Mouse (Mus musculus) liver, postnatal 0 days (tissue): ENCODE measurements around the gene Trim9.

Source experiments
- CTCF ChIP-seq: sonication (generic); IDR thresholded peaks from 2 replicates; pipeline ENCODE4 v1.5.1; 2016; ENCODE audit warnings: antibody characterized with exemption, low read depth
- EP300 ChIP-seq: IDR thresholded peaks from 2 replicates; pipeline ENCODE4 v1.6.1; 2016; ENCODE audit warnings: antibody characterized with exemption, low read depth, mild to moderate bottlenecking

GRCm38 (mm10) chr12:70263721-70264120, 83.7 kb downstream of the Trim9 start:
- TF ChIP-seq EP300, result no peak
- TF ChIP-seq CTCF, result no peak
